Mouse (Mus musculus) retina, postnatal 7 days (tissue): ENCODE results near the gene Art5.

ENCODE experiments used
- DNase-seq: peaks from one replicate; pipeline ENCODE4 v3.0.0-alpha.2; 2012; ENCODE audit warnings: low read depth, low spot score

The Art5 gene

GRCm38 (mm10) chr7:102109171-102109570, at the start of gene Art5:
Art5 (minus strand) TSS chr7:102109489.
- no peak for DNase-seq

- DNase-seq: no peak
Observed at GRCm38 (mm10) chr7:102153691-102154090, 44.4 kb upstream of the Art5 start.

DNA sequence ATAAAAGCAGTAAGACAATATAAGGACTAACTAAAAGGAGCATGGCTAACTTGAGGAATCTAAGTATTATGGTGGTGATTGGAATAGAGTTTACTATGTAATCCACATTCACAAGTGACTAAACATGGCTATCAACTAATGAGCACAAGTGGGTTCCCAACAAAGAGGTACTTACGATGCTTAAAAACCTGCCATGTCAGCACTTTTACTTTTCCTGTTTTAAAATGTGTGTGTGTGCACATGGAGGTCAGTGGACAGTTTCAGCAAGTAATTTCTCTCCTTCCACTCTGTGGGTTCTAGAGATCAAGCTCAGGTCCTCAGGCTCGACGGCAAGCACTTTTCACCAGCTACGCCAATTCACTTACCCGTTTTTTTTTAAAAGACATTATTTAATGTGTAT, 28.6 kb upstream of the Art5 start:
- DNase-seq: no peak

DNA sequence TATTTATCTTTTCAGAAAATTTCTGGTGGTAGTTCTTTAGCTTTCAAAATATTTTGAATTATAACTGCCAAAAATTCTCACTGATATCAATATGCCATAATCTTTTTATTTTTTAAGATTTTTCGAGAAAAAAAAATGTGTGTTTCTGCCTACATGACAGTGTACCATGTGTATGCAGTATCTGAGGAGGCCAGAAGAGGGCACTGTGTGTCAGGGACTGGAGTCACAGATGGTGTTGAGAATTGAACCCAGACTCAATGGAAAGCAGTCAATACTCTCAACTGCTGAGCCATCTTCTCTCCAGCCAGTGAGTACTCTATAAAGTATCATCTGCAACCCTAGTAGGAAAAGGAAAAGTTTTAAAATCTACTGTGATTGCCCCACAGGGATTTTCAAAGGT, 28.2 kb upstream of the Art5 start:
- DNase-seq: peak; percentile 4

DNA sequence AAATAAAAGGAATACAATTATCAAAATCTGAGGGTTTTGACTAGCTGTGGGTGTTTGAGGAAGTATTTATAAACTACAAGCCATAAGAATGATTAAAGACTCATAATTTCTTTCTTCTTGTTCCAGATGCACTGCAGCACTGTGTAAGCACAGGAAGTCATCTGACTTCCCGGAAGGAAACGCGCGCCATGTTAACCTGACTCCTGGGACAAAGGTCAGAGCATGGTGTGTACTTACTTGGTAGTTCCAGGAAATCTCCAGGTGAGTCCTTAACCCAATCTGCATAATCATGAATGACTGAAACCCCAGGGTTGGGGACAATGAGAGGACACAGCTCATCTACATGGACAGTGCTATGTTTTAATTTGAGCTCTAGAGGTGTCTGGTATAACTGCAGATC, 23.1 kb upstream of the Art5 start:
- DNase-seq: no peak

- no peak for DNase-seq
Observed at GRCm38 (mm10) chr7:102120326-102120725, 11.0 kb upstream of the Art5 start.

DNA sequence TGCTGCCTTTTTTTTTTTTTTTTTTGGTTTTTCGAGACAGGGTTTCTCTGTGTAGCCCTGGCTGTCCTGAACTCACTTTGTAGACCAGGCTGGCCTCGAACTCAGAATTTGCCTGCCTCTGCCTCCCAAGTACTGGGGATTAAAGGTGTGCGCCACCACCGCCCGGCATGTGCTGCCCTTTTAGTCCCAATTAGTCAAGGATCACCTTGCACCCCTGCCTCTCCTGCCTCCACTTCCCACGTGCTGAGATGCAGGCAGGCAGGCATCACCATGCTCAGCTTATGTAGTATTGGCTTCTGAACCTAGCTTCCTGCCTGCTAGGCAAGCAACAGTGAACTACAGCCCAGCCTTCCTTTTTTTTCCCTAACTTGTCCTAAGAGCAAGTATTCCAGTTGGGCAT, 8.1 kb upstream of the Art5 start:
- DNase-seq: no peak

DNA sequence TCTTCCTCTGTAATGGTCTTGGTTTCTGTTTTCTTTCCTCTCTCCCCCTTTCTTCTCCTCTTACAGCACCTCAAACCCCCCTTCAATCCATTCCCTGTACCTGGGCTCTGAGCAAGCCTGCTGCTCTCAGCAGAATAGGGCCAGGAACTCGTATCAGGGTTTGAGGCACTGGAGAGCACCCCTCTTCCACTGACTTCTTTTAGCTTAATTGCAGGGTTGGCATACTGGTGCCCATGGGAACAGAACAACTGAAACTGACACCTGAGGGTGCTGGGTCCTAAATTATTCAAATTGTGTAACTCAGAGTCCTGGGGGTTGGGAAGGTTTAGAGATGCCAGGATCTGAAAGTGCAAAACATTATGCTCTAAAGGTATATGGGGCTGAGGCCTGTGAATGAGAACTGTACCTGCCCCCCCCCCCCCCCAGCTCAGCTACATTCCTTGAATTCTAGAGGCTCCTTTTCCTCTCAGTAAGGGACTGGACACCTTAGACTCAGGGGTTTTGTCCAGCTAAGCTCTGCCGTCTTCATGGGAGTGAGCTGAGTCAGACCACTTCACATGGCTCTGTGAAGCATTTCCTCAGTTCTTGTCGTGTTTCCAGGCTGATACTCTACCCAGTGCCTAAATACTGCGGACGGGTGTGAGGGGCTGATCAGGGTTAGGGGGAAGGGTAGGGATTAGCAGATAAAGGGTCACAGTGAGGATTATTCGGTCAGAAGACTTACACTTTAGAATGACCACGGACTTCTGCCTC, 7.5 kb upstream of the Art5 start, which contains the start of gene Chrna10:
Gene Chrna10 (minus strand): TSS at position 250 of the 753 bp plus-strand sequence.
- DNase-seq: no peak

- no peak for DNase-seq
Observed at GRCm38 (mm10) chr7:102113151-102113729, 4.0 kb upstream of the Art5 start.

DNA sequence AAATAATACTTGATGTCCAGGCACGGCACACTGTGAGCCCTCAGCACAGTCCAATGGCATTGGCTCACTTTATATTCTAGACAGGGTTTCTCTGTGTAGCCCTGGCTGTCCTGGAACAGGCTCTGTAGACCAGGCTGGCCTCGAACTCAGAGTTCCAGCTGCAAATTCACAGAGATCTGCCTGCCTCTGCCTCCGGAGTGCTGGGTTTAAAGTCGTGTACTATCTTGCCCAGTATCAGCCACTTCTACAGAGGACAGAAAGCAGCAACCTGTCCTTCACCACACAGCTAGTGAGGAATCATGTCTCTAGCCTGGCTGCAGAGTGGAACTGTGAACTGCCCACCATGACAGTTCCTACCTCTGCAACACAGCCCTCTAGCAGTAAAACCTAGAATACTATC, 457 bp upstream of the Art5 start:
- no peak for DNase-seq

GRCm38 (mm10) chr7:102108206-102108605, 1.1 kb downstream of the Art5 start:
- DNase-seq: no peak

- no peak for DNase-seq
Observed at GRCm38 (mm10) chr7:102106700-102107141, 2.6 kb downstream of the Art5 start.

DNA sequence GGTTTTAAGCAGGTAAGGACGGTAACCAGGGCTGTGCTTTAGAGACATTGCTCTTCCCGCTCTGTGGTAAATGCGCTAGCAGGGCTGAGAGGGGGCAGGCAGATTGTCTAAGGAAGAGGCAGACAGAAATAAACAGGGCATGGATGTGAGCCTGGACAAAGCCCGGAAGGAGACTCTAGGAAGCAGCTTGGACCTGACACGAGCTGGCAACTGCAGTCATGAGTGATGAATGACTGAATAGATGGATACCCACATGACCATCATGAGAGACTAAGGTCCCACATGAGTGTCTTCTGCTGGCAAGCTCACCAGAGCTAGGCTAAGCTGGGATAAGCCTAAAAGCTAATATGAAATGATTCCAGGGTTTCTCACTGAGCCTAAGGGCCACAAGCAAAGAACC, 5.2 kb downstream of the Art5 start:
- peak; percentile 16 for DNase-seq

- no peak for DNase-seq
Observed at GRCm38 (mm10) chr7:102103555-102103954, 5.7 kb downstream of the Art5 start.

GRCm38 (mm10) chr7:102102696-102103095, 6.6 kb downstream of the Art5 start:
- DNase-seq: no peak

- peak; percentile 24 for DNase-seq
Observed at GRCm38 (mm10) chr7:102102241-102102640, 7.0 kb downstream of the Art5 start.

DNA sequence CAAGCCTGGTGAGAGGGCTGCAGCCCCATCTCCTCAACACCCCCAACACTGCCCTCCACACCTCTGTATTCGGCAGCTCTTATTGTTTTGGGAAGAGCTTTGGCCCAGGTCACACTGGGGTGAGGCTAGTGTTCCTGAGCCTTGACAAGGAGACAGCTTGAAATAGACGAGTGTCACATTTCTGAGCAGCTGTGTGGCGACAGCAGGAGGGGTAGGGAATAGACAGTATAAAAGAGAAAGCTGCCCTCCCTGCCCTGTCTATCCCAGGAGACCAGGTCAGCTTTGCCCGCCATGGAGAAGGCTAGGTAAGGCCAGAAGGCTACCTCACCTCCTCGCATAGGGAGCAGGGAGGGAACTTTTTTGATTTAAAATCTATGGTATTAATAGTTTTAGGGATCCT, 7.8 kb downstream of the Art5 start, which contains the start of gene Art1:
Gene Art1 (plus strand): TSS at position 257 of the 400 bp plus-strand sequence.
- no peak for DNase-seq

DNA sequence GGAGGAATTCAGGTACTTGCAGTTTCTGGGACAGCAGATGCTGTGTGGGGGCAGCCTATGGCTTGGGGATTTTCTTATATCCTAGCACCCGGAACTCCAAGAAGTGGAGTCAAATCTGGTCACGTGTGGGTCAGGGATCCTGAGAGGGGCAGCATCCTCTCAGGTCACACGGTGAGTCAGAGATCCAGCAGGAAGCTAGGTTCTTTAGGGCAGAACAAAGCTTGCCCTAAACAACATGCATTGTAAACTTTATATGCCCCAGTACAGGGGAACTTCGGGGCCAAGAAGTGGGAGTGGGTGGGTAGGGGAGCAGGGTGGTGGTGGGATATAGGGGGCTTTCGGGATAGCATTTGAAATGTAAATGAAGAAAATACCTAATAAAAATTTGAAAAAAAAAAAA, 8.4 kb downstream of the Art5 start:
- DNase-seq: no peak

- DNase-seq: no peak
Observed at GRCm38 (mm10) chr7:102099760-102100661, 9.3 kb downstream of the Art5 start.

DNA sequence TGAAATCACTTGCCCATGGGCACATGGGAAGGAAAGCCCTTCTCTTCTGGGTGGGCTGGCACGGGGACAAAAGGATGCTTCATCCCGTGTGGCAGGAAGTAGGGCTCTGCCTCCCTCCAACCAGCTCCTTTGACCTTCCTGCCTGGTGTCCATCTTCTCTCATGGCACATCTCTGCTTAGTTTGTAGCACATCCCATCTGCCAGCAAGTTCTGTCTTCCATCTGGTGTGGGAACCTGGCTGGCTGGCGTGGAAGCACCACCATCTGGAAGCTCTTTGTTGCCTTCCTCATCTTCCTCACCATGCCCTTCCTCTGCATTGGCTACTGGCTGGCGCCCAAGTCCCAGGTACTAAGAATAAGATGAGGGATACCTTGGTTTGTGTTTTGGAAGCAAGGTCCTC, 22.0 kb downstream of the Art5 start:
- DNase-seq: no peak

GRCm38 (mm10) chr7:102084041-102084696, 25.1 kb downstream of the Art5 start:
- no peak for DNase-seq

DNA sequence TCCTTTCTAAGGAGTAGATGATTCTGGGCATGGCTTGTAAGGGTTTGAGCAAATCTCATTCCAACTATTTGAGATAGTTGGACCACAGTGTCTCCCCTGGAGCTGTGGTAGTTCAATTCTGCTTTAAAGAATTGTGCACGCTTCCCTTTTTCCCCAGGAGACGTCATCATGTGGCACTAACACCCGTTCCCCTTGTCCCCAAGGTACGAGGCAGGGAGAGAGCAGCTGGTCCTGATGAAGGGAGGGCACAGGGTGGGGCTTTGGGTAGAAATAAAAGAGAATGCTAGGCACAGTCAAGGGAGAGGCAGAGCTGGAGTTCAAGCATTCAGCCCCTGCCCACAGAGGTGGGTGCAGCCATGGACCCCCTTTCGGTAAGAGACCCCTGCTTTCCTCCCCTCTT, 26.5 kb downstream of the Art5 start, which contains the start of gene Trpc2:
Gene Trpc2 (plus strand): TSS at position 301 of the 400 bp plus-strand sequence.
- no peak for DNase-seq
